Mouse (Mus musculus) urinary bladder, postnatal 36 days (tissue): ENCODE results near the gene Hnf4a.
"Not testable (repeated sequence)": the region's sequence is repeated elsewhere in the genome, so short reads cannot be mapped to it uniquely, and the experiment has no call there.

Experiments used
- DNase-seq, 2 experiments: peaks; one replicate each; pipeline ENCODE4 v3.0.0; 2022; ENCODE audit warnings: low spot score in 2 of 2, mixed read lengths in 1 of 2

The Hnf4a gene

GRCm38 (mm10) chr2:163506300-163507004 is at the start of gene Hnf4a:
Hnf4a (plus strand) TSS chr2:163506808.
- DNase-seq, result no peak

- no peak for DNase-seq
Observed at GRCm38 (mm10) chr2:163458539-163459265, 47.9 kb upstream of the Hnf4a start.

DNA sequence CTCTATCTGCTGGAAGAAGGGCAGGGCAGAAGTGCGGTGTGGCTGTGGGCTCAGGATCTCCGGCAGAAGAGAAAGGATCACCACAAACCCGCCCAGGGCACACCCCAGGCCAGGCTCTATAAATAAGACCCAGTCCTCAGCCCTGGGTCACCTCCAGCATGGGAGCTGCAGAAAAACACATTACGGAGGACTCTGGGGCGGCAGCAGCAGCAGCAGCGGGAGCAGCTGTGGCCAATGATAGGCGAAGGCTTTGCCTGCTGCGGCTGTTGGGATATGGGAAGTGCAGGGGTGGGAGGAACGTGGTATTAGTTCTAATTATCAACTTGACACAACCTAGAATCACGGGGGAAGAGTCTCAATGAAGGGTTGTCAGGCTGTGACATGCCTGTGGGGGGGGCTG is 47.2 kb upstream of the Hnf4a start:
- DNase-seq, result no peak

DNA sequence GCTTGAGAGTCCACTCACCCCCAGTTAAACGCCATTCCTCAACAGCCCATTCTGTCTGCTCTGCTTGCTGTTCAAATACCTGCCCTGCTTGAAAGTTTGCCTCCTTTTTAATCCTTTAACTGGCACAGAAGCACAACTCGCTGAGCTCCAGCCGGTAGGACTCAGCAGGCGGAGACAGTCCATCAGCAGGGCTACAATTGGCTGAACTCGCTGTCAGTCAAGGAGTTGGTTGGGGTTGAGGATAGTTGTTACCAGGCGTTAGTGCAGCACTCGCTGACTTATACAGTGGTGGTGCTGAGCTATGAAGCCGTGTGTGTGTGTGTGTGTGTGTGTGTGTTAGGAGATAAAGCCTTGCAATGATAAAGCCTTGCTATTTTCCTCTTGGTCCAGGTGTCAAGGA is 46.0 kb upstream of the Hnf4a start:
- no peak for DNase-seq

GRCm38 (mm10) chr2:163461307-163461706 is 45.3 kb upstream of the Hnf4a start:
- DNase-seq, result not testable (repeated sequence)

- no peak for DNase-seq
Observed at GRCm38 (mm10) chr2:163462386-163462785, 44.2 kb upstream of the Hnf4a start.

DNA sequence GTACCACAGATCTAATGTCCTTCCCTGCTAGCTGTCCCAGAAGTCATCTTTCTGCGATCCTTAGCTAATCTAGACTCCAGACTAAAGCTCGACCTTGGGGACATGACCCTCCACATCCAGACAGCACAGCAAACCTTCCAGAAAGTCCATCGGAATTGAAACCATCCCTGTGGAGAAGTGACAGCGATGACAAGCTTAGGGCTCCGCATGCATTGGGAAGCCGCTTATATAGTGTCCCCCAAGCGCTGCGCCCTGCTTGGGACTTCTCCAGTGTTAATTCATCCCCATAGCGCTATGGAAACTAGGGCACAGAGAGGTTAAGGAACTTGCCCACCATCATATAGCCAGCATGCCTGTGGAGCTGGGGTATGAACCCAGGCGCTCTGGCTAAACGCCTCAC is 43.8 kb upstream of the Hnf4a start:
- no peak for DNase-seq

DNA sequence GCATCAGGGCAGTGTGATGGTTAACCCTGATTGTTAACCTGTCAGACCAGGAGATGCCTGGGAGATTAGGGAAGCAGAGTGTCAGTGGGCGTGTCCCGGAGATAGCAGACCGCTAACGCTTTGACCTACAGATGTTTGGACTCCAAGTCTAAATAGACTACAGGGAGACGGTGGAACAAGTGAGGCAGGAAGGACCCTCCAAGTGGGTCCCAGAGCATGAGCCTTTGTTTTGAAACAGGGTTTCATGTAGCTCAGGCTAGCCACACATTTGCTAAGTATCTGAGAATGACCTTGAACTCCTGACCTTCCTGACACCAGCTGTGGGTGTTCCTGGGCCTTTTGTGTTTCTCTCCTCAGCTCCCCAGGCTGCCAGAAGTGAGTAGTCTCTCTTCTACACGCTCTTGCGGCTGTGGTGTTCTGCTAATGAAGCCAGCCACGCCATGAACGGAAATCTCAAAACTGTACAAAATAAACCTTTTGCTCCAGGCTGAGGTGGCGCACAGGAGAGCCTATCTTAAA is 43.3 kb upstream of the Hnf4a start:
- DNase-seq, result no peak

GRCm38 (mm10) chr2:163463998-163464397 is 42.6 kb upstream of the Hnf4a start:
- DNase-seq, result no peak

- DNase-seq, result no peak
Observed at GRCm38 (mm10) chr2:163464562-163464961, 42.0 kb upstream of the Hnf4a start.

GRCm38 (mm10) chr2:163466771-163467170 is 39.8 kb upstream of the Hnf4a start:
- DNase-seq, result no peak

DNA sequence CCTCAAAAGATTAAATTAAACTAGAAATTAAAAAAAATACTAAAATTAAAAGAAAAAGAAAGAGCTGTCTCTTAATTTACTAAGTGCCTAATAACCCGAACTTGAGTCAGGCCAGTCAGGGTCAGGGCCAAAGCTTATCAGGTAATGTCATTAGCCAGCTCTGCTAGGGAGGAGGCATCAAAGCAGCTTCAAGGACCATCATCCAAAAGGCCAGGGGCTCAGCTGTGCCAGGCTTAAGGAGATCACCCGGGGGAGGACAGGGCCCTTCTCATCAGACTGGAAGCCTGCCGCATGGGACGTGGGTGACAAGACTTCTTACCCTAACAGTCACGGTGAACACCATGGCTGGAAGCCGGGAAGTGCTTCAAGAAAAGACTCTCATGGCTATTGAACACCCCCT is 39.0 kb upstream of the Hnf4a start:
- DNase-seq, result no peak

- no peak for DNase-seq
Observed at GRCm38 (mm10) chr2:163468866-163469265, 37.7 kb upstream of the Hnf4a start.

- no peak for DNase-seq
Observed at GRCm38 (mm10) chr2:163469711-163470110, 36.9 kb upstream of the Hnf4a start.

GRCm38 (mm10) chr2:163471136-163471535 is 35.5 kb upstream of the Hnf4a start:
- DNase-seq, result peak in 1 of 2 experiments; percentile 41

- DNase-seq, result peak in 1 of 2 experiments; percentile 52
Observed at GRCm38 (mm10) chr2:163471710-163472465, 34.7 kb upstream of the Hnf4a start.

- peak; percentile 95 to 96 for DNase-seq
Observed at GRCm38 (mm10) chr2:163472466-163472851, 34.1 kb upstream of the Hnf4a start, which contains the start of gene Fitm2. Fitm2 (minus strand) TSS chr2:163472629.

DNA sequence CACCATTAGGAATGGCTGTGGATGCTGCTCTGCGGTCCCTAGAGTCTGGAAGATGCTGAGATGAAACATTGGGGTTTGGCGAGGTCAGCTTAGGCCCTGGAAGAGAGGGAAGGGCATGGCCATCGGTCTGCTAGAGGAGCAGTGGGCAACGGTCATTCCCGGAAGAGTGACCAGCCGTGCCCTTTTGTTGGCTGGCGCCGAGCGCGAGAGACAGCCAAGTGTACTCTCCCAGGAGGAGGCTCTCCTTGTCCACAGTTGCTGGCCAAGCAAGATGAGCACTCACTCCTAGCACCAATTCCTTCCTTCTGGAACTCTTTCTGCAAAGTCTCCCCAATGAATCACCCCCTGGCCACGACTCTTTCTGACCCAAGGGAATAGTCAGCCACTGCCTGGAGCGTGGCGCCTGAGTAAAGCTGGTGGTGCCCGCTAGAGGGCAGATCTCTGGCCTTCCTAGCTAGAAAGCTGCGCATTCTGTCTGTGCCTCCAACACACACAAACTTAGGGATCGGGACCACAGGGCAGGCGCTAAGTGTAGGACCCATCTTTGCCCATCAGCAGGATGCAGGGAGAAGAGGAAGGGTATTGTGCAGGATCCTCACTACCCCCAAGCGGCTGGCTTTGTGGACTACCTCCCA is 26.3 kb upstream of the Hnf4a start:
- DNase-seq, result no peak

- no peak for DNase-seq
Observed at GRCm38 (mm10) chr2:163481539-163482029, 25.0 kb upstream of the Hnf4a start.

DNA sequence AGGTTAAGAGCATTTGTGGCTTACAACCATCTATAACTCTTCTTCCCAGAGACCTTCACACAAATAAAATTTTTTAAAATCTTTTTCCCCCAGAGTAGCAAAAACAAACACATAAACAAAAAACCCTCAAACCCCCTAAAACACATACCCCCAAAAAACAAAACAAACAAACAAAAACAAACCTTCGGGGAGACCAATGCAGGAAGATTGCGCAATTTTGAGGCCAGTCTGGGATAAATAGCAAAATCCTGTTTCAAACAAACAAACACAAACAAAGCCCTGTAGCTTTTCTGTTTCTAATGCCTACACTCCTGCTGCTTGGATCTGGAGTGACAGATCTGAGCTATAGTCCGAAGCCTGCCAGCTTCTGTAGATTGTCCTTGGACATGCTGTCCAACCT is 19.2 kb upstream of the Hnf4a start:
- no peak for DNase-seq

GRCm38 (mm10) chr2:163489725-163490291 is 16.8 kb upstream of the Hnf4a start:
- DNase-seq, result no peak
